ENCODE assay signal across 8 mouse cellular contexts in genomic region chr6:65672131-65673031, GRCm38 (mm10). TPM values are rescaled to one million over a fixed set of nuclear protein-coding genes. Genes with fewer than 3 reads are reported as not detected.
DNase-seq lines count a peak whose midpoint lies in the region; ATAC-seq and TF ChIP-seq lines count a peak whose summit lies in the region.

No protein-coding gene starts in this region.

- WGBS in limb, embryonic 10.5 days, result under 1% methylated on average over 57 of the region's 57 CpGs

- no peak overlapping the region for H3K27ac ChIP-seq in ES-Bruce4 (ENCODE audit: insufficient read depth, low read length)
- peak overlapping the region; percentile 80 for H3K27ac ChIP-seq in limb, embryonic 10.5 days

- no peak for TF ChIP-seq EP300 in ES-Bruce4 (IDR thresholded peaks at IDR 0.05; ENCODE audit: insufficient read depth, low read depth, low read length)

- H3K27me3 ChIP-seq in ES-Bruce4 (ENCODE audit: control insufficient read depth, insufficient read depth, low read length, poor library complexity, severe bottlenecking), result peaks cover 16% of the 10 kb centered on the region
- H3K27me3 ChIP-seq in limb, embryonic 10.5 days (ENCODE audit: low read depth, poor library complexity, severe bottlenecking), result peaks cover 40% of the 10 kb centered on the region

- peak overlapping the region; percentile 31; the same call in 1 of the 2 replicates for H3K9ac ChIP-seq in ES-Bruce4 (ENCODE audit: low read depth, poor library complexity, severe bottlenecking)

- peak; percentile 28 to 39 for DNase-seq in B cell, adult 2 months
- DNase-seq in embryo, embryonic 9.5 days (ENCODE audit: extremely low spot score), result peak; percentile 67
- DNase-seq in heart, postnatal 10 days, result peak; percentile 46 to 53
- peak; percentile 68 for DNase-seq in limb, embryonic 10.5 days (ENCODE audit: low spot score)
- peak; percentile 20 to 37 for DNase-seq in right cerebral cortex, postnatal 10 days (ENCODE audit: low spot score in 2 of 2)

- intact Hi-C loops in heart, postnatal 10 days (cut with DNase I), result loop anchor here (5.0 kb wide), 1 partner anchor 105 kb away; the partner anchor contains the start of gene Prdm5

- peak; percentile 21 for ATAC-seq in megakaryocyte progenitor cell, adult 5-6 weeks (replicated peaks; ENCODE audit: poor library complexity)
- ATAC-seq in erythroid progenitor cell, adult 5-6 weeks (replicated peaks; ENCODE audit: low FRiP score, poor library complexity, severe bottlenecking), result no peak

- no peak for TF ChIP-seq POLR2A in ES-Bruce4 (IDR thresholded peaks at IDR 0.05; ENCODE audit: insufficient read depth, low read length)

- H3K4me1 ChIP-seq in ES-Bruce4 (ENCODE audit: control insufficient read depth, insufficient read depth, low read length), result no peaks in the 10 kb centered on the region
- H3K4me1 ChIP-seq in limb, embryonic 10.5 days, result peaks cover 36% of the 10 kb centered on the region

- TF ChIP-seq CTCF in ES-Bruce4 (IDR thresholded peaks at IDR 0.05; ENCODE audit: low read depth, low read length), result no peak

- H3K9me3 ChIP-seq in ES-Bruce4 (replicated peaks; ENCODE audit: control insufficient read depth, insufficient read depth, low read length, poor library complexity, severe bottlenecking), result no peaks in the 10 kb centered on the region
- no peaks in the 10 kb centered on the region for H3K9me3 ChIP-seq in limb, embryonic 10.5 days (replicated peaks)

- H3K4me3 ChIP-seq in ES-Bruce4 (ENCODE audit: low read depth, low read length), result peak overlapping the region; percentile 73
- H3K4me3 ChIP-seq in limb, embryonic 10.5 days, result peak overlapping the region; percentile 62

- H3K36me3 ChIP-seq in ES-Bruce4 (ENCODE audit: control insufficient read depth, insufficient read depth, low read length, poor library complexity, severe bottlenecking), result no peaks in the 10 kb centered on the region
- no peaks in the 10 kb centered on the region for H3K36me3 ChIP-seq in limb, embryonic 10.5 days

RNA-seq across cellular contexts. Expression of gene Ndnf, which starts 1.0 kb away (rescaled TPM):
- polyA plus RNA-seq in ES-Bruce4 (2011; ENCODE audit: insufficient read depth, insufficient read length, low read depth, missing spikeins), result 0.43 TPM in 1 of 2 replicates, not detected in the other
- total RNA-seq in heart, postnatal 10 days (2021), result 1 to 10 TPM; 2.9 to 3.2 TPM
- polyA plus RNA-seq in limb, embryonic 10.5 days (2016; fragmentation: Nextera tagmentation; extraction: Ambion mirVana), result 3.6 and 4.4 TPM in 2 replicates
- total RNA-seq in megakaryocyte progenitor cell, adult 5-6 weeks (2015), result 0.10 TPM in 1 of 2 replicates, not detected in the other
- total RNA-seq in megakaryocyte progenitor cell, adult 5-6 weeks (2017), result under 0.01 TPM in 1 of 2 replicates, not detected in the other
- not detected in 2 replicates for total RNA-seq in erythroid progenitor cell, adult 5-6 weeks (2015; ENCODE audit: low replicate concordance)
- not detected in 2 replicates for total RNA-seq in erythroid progenitor cell, adult 5-6 weeks (2017; ENCODE audit: low replicate concordance)
